Mouse (Mus musculus) spleen, adult 18-20 months (tissue): ENCODE measurements at regions not wholly inside any gene's neighbourhood (a gene's known extent, or its start where the extent isn't known, plus 50 kb on each side); places are given as distances from the start of the nearest gene placed in this dataset.
"Not testable (repeated sequence)": the region's sequence is repeated elsewhere in the genome, so short reads cannot be mapped to it uniquely, and the experiment has no call there.

Source experiments
- DNase-seq, 2 experiments: peaks; one replicate each; pipeline ENCODE4 v3.0.0; 2022; ENCODE audit warnings: mixed read lengths in 2 of 2

DNA sequence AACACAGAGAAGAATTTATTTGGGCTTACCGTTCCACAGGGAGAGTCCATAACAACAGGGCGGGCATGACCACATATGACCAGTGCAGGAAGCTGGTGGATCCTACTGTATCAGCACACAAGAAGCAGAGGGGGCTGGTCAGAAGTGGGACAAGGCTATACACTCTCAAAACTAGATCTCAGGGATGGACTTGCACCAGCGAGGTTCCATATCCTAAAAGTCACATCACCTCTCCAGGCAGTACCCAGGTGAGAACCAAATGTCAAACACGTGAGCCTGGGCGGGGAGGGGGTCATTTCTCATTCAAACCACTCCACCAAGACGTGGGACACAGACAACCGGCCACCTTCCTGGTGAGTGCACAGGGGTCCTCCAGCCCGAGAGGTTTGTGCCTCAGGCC, 167.9 kb downstream of the Basp1 start:
- DNase-seq, result no peak

DNA sequence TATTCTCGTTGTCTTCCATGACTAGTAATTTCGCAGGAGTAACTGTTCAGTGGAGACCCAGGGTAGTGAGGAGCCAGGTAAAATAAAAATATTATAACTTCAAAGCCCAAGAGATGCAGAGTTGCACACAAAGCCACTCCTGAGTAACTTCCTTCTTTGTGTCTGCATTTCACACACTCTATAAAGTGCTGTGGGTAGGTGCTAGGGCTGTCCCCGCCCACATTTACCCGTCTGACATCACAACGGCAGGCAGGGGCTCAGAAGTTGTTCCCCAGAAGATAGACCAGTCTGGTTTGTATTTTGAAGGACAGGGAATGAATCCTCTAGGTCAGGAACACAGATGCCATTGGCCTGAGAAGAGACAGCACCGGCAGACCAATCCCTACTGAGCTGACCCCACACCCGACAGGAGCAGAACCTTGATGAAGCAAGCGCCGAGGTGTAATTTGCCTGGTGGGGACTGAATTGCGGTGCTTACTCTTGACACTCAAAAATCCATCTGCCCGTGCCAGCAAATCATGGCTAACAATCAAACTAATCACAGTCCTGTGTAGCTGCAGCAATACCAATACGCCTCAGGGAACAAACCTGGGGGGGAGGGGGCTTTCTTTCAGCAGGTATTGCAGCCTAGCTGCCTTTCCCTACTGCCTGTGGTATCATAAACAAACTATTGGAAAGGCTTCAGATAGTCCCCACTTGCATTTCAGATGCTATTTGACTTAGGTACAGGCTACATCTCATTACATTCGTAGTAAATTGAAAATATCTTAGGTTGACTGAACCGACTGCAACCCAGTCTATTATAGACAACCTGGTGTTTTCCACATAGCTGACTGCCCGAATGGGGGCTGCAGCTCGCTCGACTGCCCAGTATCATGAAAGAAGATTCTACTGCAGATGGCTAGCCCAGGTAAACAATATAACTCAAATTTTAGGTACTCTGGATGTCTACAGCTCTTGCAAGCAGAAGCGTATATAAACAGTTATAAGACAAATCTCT, 175.6 kb downstream of the Basp1 start:
- DNase-seq, result no peak

DNA sequence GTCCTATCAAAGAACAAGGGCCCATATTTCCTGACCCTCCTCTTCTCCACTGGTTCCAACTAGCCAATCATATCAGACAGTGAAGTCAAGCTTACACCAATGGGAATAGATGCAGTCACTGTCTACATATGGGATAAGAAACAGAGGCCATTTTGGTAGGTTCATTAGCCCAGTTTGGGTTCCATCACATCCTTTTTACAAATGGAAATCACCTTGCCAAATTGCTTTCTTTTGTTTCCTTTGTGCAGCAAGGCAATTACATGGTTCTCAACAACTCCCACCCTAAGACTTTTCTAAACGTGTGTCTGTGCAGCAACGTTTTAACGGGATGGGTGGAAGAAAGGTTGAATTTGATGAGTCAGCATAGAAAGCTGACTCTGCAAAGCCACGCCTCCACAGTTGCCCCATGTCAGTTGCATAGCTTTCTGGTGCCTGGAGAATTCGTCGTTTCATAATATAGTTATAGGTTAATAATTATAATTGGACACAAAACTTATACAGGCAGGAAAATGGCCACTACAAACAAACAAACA, 177.3 kb downstream of the Basp1 start:
- no peak for DNase-seq

GRCm38 (mm10) chr15:25234064-25234700, 179.4 kb downstream of the Basp1 start:
- DNase-seq, result no peak

DNA sequence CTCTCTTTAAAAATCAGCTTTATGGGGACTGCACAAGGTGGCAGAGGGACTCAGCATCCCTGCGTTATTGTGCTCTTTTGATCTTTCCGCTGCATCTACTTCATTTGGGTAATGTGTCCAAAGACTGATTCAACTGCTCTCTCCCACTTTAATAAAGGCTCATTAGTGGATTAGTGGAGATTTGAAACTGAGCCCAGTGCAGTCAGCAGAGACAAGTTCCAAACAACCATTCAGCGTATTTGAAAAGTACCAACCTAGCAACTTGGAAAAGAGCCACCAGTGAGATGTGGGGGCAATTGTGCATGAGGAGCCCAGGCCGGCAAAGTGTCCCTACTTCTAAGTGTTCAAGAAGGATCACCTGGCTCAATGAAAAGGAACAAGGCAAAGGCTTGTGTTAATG, 183.4 kb downstream of the Basp1 start:
- no peak for DNase-seq

DNA sequence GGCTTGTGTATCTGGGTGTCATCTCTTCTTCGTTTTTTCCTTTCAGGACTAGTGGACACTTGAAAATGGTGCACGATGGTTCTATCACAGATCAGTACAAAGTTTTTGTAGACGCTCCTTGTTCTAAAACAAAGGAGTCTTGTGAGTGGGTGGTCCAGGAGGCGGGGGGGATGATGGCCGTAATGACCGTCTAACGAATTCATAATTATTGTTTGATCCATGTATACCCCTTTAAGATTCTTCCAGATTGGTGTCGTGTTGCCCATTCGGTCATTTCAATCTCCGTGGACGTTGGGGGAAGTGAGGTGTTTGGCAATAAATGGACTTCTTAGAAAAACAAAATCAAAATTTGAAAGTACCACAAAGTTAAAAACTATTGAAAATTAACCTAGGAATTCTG, 183.8 kb downstream of the Basp1 start:
- DNase-seq, result no peak

DNA sequence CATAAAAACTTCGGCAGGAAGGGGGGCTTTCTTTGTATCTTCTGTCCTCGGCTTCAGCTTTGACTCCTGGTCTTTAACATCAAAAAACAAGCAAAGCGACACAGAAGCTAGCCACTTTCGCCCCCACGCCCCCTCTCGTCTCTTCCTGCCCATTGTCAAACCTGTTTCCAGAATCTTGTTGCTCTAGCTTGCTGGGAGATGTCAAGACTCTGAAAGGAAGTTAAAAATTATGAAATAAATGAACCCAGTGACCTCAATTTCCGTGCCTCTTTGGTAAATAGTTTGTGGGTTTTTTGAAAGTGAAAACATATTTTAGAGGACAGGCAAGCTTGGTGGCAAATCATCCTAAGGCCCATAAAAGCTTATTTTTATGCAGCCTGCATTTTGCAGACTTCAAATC, 186.1 kb downstream of the Basp1 start:
- no peak for DNase-seq

DNA sequence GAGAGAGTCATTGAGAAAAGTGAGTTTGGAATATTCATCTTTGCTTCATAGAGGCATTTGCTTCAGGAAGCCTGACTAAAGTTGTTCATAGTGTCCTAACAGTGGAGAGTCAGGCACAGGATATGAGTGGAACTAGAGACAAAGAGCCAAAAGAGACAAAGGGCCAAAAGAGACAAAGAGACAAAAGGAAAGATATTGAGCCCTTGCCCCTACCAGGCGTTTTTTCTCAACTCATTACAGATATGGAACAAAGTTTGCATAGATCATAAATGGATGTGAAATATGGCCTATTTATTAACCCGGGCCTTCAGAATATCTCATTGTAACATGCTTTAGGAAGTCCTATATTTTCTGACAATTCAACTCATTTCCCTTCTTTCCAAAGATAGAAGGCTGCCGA, 187.6 kb downstream of the Basp1 start:
- DNase-seq, result no peak

GRCm38 (mm10) chr15:25225431-25225830, 188.1 kb downstream of the Basp1 start:
- no peak for DNase-seq

DNA sequence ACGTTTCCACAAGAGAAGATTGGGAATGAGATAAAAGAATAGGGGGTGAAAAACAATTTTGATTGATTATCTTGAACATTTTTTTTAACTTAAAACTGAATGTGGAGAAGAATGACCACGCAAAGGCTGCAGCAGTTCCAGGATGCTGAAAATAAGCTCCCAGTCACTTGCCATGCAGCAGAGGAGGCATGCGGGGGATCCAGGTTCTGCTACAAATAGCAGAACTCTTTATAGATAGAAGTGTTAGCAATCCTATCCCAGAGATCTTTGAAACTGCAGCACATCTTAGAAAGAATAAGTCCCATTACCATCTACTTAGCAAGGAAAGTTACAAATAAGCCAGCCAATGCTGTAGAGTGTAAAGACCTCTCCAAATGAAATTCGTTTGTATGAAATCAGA, 191.8 kb downstream of the Basp1 start:
- no peak for DNase-seq

- no peak for DNase-seq
These were observed 197.2 kb downstream of the Basp1 start for GRCm38 (mm10) chr15:25216375-25216774.

- no peak for DNase-seq
These were observed 211.5 kb downstream of the Basp1 start for GRCm38 (mm10) chr15:25202097-25202496.

DNA sequence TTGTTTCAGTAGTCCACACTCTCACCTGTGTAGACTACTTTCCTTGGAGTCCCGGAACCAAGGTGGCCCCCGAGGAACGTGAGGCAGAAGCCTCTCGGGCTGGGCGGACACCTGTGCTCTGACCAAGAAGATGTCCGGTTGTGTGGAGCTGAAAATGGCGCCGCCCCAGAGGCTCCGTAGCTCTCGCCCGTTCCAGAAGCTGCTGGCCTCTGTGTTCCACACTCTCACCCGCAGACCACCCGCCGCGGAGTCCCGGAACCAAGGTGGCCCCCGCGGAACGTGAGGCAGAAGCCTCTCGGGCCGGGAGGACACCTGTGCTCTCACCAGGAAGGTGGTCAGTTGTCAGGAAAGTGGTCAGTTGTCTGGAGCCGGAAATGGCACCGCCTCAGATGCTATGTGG, 213.3 kb downstream of the Basp1 start:
- not testable (repeated sequence) for DNase-seq

GRCm38 (mm10) chr15:25187881-25188326, 225.7 kb downstream of the Basp1 start:
- no peak for DNase-seq

DNA sequence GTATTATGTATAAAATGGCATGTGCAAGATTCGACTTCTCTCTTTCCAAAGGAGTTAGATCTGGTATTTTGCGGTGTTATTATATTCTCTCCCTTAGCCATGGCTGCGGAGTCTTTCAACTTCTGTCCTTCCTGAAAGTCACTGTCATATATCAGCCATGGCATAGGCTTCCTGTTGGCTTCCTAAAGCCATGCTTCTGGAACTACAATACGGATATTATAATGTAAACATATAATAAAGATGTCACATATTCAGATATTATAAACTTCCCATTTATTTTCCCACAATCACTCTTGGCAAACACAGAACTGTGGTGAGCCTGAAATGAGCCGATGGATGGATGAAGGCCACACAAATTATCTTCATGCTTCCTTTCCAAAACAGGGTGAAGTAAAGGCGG, 240.8 kb downstream of the Basp1 start:
- no peak for DNase-seq

- no peak for DNase-seq
These were observed 267.2 kb downstream of the Basp1 start for GRCm38 (mm10) chr15:25146371-25146770.

DNA sequence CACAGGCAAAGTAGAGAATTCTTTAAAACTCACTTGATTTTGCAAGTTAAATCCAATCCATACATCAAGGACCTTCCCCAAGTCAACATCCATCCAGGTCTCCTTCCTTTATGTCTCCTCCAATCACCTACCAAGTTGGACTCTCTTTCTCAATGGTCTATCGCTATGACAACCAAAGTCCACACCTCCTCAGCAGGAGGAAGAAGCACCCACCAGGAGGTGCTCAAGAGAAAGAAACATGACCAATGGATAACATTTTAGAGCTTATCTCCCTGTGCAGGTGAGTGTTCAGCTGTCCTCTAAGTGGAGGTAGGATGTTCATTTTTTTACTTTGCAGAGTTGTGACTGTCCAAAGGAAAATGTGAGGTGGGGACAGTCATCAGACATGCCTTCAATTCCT, 269.3 kb downstream of the Basp1 start:
- DNase-seq, result peak in 1 of 2 experiments; percentile 4

DNA sequence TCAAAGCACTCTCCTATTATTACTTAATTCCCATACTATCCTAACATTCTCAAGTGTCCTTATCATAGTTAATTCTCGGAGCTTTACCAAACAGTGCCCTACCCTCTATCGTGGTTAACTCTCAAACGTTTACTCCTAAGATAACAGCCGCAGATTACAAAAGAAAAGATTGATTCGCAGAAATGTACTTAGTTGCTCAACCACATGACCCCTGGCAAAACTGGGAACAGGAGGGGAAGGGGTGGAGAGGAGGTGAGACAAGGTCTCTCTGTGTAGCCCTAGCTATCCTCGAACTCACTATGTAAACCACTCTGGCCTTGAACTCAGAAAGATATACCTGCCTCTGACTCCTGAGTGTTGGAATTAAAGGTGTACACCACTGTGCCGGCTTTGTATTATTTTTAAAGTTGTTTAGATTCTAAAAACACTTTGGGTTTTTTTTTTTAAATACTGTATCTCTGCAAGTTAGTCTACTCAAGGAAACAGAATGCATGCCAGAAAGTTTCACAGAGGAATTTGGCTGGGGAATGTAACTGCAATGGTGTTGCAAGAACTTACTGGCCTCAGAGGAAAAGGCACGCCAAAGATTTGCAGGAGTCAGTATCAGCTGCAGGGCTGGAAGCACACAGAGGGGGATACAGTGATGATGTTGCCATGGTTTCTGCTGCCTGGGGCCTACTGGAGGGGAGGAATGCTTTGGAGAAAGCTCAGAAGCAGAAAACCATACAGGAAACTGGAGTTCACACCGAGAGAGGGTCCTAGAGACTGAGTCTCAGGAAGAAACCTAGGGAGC, 273.0 kb downstream of the Basp1 start:
- no peak for DNase-seq

GRCm38 (mm10) chr15:25137091-25137490, 276.5 kb downstream of the Basp1 start:
- DNase-seq, result no peak

DNA sequence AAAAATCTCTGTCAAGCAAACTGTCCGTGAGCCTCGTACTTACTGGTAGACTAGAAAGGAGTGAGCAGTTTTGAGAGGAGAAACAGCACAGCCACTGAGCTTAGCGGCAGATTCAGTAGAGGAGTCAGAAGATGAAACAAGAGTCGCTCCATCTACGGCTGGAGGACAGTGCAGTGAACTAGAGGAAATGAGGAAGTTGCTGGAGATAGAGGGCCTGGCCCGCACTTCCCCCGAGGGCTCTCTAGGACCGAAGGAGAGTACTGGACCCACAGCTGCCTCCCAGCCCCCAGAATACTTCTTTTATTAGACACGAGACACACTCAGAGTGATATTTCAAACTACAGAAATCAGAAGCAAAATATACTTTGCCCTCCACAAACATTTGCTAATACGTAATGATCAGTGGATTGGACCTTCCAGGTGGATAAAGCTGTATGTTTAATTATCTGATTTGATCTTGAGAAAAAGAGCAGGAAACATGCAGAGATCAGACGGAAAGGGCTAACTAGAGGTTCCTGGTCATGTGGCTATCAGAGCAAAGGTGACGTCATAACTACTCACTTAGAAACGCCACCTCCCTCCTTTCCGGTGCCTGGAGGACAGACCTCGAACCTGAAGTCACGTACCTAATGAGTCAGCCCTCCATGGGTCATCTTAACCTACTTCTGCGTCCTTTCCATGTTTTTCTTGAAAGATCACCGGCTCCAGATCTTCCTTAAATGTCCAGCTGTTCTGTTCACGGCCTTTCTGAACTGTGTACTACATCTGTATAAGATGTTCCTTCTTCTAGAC, 277.9 kb downstream of the Basp1 start:
- no peak for DNase-seq

DNA sequence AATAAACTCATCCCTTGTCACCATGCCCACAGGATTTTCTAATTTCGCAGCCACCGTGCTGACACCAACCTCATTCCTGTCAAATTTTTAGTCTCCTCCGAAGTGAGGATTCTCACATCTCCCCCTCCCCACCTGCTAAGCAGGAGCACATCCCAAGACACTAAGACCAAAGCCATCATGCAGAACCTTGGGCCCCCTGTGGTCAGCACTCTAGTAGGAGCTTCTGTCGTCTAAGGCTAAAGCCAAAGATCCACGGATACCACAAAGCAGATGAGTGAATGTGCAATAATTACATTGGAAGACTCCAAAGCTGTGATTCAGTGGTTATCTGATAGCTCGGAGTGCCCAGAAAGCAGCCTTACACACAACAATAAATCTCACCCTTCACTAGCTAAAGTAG, 283.5 kb downstream of the Basp1 start:
- no peak for DNase-seq

GRCm38 (mm10) chr15:25129572-25129971, 284.0 kb downstream of the Basp1 start:
- DNase-seq, result no peak
